Mouse (Mus musculus) olfactory bulb, adult 2 months (tissue): ENCODE results near the gene Rflnb. TPM values are rescaled to one million over a fixed set of nuclear protein-coding genes. Genes with fewer than 3 reads are reported as not detected.

ENCODE experiments used
- H3K27ac ChIP-seq: fragments of 200-500 bp; 2 replicates; pipeline ENCODE4 v1.5.1; 2012; ENCODE audit warnings: low read depth, low read length; ENCODE audit not compliant: insufficient read depth
- H3K4me1 ChIP-seq: fragments of 200-500 bp; 2 replicates; pipeline ENCODE4 v1.6.1; 2012; ENCODE audit warnings: low read length; ENCODE audit not compliant: control insufficient read depth, insufficient read depth
- H3K4me3 ChIP-seq: fragments of 200-500 bp; 2 replicates; pipeline ENCODE4 v1.5.1; 2012; ENCODE audit warnings: mild to moderate bottlenecking, low read depth, low read length, moderate library complexity; ENCODE audit not compliant: insufficient read depth
- CTCF ChIP-seq: fragments of 200-500 bp; IDR thresholded peaks from 2 replicates; pipeline ENCODE4 v1.5.1; 2012; ENCODE audit warnings: low read depth, mild to moderate bottlenecking, low read length, moderate library complexity; ENCODE audit not compliant: insufficient read depth
- POLR2A ChIP-seq: fragments of 200-500 bp; IDR thresholded peaks from 2 replicates; pipeline ENCODE4 v1.6.1; 2012; ENCODE audit warnings: mild to moderate bottlenecking, low read depth, low read length, moderate library complexity; ENCODE audit not compliant: insufficient read depth
- WGBS: fragments of 180-500 bp; shearing (Covaris S2); methylation state at CpG from one replicate; pipeline ENCODE4 v1.1.7; 2018; 5-methylcytosine and 5-hydroxymethylcytosine counted together
- polyA plus RNA-seq: library from polyadenylated mRNA; stranded (reverse); fragments of >200 nt; gene quantifications from 2 replicates; pipeline ENCODE4 v1.2.4, GENCODE M21; 2012; ENCODE audit warnings: low replicate concordance; ENCODE audit not compliant: missing spikeins, insufficient read depth, insufficient read length

Rflnb gene
- polyA plus RNA-seq, 1 experiment, result not detected

DNA sequence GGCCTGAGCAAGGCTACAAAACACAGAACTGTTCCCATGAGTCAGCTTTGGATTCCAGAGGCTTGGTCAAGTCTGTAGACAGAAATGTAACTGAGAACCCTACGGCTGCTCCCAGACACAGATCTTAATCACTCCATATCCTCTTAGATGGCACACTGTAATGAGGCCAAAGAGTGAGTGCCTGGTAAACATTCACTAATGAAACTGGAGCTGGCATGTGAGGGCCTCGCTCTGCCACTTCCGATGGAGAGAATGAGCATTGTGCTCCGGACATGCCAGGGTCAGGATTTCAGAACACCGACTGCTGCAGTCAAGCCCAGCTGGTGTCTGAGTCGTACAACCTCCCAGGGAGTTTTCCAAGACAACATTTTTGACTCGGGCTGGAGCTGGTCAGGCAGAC lies 32.4 kb upstream of the Rflnb start:
- no peak overlapping the region for H3K27ac ChIP-seq
- WGBS, result 67% methylated on average over 7 of the region's 7 CpGs
- no peak overlapping the region for H3K4me3 ChIP-seq
- no peaks in the 10 kb centered on the region for H3K4me1 ChIP-seq
- TF ChIP-seq CTCF (no peak), POLR2A (no peak)

GRCm38 (mm10) chr11:76056487-76056886 lies 28.9 kb upstream of the Rflnb start:
- H3K4me3 ChIP-seq, result no peak overlapping the region
- 45% methylated on average over 3 of the region's 3 CpGs for WGBS
- H3K27ac ChIP-seq, result no peak overlapping the region
- TF ChIP-seq POLR2A (no peak), CTCF (no peak)
- no peaks in the 10 kb centered on the region for H3K4me1 ChIP-seq

DNA sequence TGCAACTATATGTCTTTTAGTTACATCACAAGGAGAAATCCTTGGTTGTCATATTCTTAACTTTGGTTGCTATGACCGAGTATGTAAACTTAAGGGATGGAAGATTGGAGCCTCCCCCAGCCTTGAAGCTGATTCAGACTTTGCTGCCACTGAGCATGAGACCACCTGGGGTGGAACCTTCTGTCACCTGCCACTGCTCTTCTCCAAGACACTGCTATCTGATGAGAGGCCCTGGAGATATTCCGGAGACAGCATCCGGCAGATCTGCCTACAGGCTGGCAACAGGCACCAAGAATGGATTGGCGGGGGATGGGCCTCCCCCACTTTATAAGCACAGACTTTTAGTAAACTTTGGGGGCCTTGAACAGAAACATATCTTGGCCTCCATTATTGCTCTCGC lies 24.9 kb upstream of the Rflnb start:
- Histone ChIP-seq H3K4me1 (no peaks in the 10 kb centered on the region), H3K27ac (no peak overlapping the region), H3K4me3 (no peak overlapping the region)
- TF ChIP-seq CTCF, result no peak
- TF ChIP-seq POLR2A, result no peak
- WGBS, result 92% methylated on average over 5 of the region's 5 CpGs

GRCm38 (mm10) chr11:76050967-76051512 lies 23.5 kb upstream of the Rflnb start:
- H3K4me1 ChIP-seq, result no peaks in the 10 kb centered on the region
- H3K27ac ChIP-seq, result no peak overlapping the region
- TF ChIP-seq POLR2A (no peak), CTCF (no peak)
- 59% methylated on average over 5 of the region's 5 CpGs for WGBS
- H3K4me3 ChIP-seq, result no peak overlapping the region

GRCm38 (mm10) chr11:76050509-76050908 lies 22.9 kb upstream of the Rflnb start:
- Histone ChIP-seq H3K4me1 (no peaks in the 10 kb centered on the region; the same call in 1 of the 2 replicates), H3K4me3 (no peak overlapping the region), H3K27ac (no peak overlapping the region)
- TF ChIP-seq CTCF (no peak), POLR2A (no peak)
- 62% methylated on average over 3 of the region's 3 CpGs for WGBS

- Histone ChIP-seq H3K4me1 (peaks cover 24% of the 10 kb centered on the region), H3K4me3 (no peak overlapping the region), H3K27ac (no peak overlapping the region)
- WGBS, result 71% methylated on average over 6 of the region's 6 CpGs
- TF ChIP-seq CTCF (no peak), POLR2A (no peak)
Measured at GRCm38 (mm10) chr11:76045367-76045766, 17.8 kb upstream of the Rflnb start.

DNA sequence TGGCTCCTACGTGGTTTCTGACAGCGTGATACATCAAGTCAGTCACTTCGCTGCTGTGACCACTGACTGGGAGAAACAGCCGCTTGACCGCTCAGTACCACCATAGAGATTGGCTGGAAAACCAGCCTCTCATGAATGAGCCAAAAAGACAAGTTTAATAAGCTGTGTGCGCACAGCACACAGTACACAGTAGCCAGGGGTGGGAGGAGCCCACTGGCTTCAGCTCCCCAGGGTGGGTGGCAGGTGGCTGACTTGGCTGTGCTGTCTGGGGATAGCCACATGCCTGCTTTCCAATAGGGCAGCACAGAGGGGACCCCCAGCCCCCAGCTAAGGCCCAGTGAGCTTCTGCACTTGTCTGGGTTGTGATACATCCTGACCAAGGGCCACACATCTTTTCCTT lies 16.9 kb upstream of the Rflnb start:
- Histone ChIP-seq H3K27ac (no peak overlapping the region), H3K4me3 (no peak overlapping the region), H3K4me1 (peaks cover 24% of the 10 kb centered on the region)
- WGBS, result 61% methylated on average over 6 of the region's 6 CpGs
- no peak for TF ChIP-seq POLR2A
- TF ChIP-seq CTCF, result no peak

DNA sequence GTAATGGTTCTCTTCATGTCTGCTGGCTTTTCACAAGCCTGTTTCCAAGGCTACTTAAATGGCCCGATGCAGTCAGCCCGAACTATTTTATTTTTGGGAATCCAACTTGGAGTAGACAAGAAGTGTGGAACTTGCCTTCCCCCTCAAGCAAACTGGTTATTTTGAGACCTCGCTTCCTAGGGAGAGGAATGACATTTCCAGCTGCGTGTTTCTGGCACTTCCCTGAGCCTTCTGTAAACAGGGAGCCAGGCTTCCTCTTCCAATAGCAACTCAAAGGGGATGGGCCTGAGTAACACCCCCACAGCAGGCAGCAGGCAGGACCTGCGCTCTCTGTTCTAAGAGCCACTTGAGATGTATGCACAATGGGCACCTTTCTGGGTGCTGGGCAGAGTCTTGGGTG lies 15.3 kb upstream of the Rflnb start:
- peak overlapping the region; percentile 53 for H3K27ac ChIP-seq
- H3K4me3 ChIP-seq, result no peak overlapping the region
- WGBS, result 6% methylated on average over 5 of the region's 5 CpGs
- TF ChIP-seq CTCF (no peak), POLR2A (no peak)
- peaks cover 24% of the 10 kb centered on the region for H3K4me1 ChIP-seq

- Histone ChIP-seq H3K27ac (peak overlapping the region; percentile 53), H3K4me3 (no peak overlapping the region), H3K4me1 (peaks cover 24% of the 10 kb centered on the region)
- TF ChIP-seq CTCF (no peak), POLR2A (no peak)
- WGBS, result 49% methylated on average over 10 of the region's 10 CpGs
Measured at GRCm38 (mm10) chr11:76042041-76042638, 14.6 kb upstream of the Rflnb start.
